Mouse (Mus musculus) limb, embryonic 14.5 days (tissue): ENCODE results near the gene Pik3ca. TPM values are rescaled to one million over a fixed set of nuclear protein-coding genes. Genes with fewer than 3 reads are reported as not detected.
A peak's percentile ranks its signal among the peaks of the same experiment; 100 is the strongest.

Source experiments
- ATAC-seq: fragments of 200-750 bp; cut with Nextera tagmentation; 2 replicates; pipeline ENCODE4 v1.8.0; 2017; ENCODE audit warnings: low read depth, moderate number of reproducible peaks, moderate TSS enrichment; ENCODE audit not compliant: low FRiP score
- DNase-seq: peaks from one replicate; pipeline ENCODE4 v3.0.0-alpha.2; 2015; ENCODE audit warnings: low spot score
- H3K27ac ChIP-seq: fragments of 300-500 bp; sonication (generic); replicated peaks from 2 replicates; pipeline ENCODE4 v1.5.1; 2014; ENCODE audit warnings: low read depth, mild to moderate bottlenecking, low read length, moderate library complexity, mixed read lengths
- H3K27me3 ChIP-seq: fragments of 300-500 bp; sonication (generic); 2 replicates; pipeline ENCODE4 v1.6.1; 2014; ENCODE audit warnings: low read length, mixed read lengths; ENCODE audit not compliant: control insufficient read depth, insufficient read depth
- H3K36me3 ChIP-seq: fragments of 300-500 bp; sonication (generic); 2 replicates; pipeline ENCODE4 v1.6.1; 2014; ENCODE audit warnings: mild to moderate bottlenecking, low read length, moderate library complexity, mixed read lengths; ENCODE audit not compliant: control insufficient read depth, insufficient read depth
- H3K4me1 ChIP-seq: fragments of 300-500 bp; sonication (generic); 2 replicates; pipeline ENCODE4 v1.6.1; 2014; ENCODE audit warnings: antibody characterized with exemption, low read length, mixed read lengths; ENCODE audit not compliant: control insufficient read depth, insufficient read depth
- H3K4me2 ChIP-seq: fragments of 300-500 bp; sonication (generic); replicated peaks from 2 replicates; pipeline ENCODE4 v1.6.1; 2014; ENCODE audit warnings: low read depth, mild to moderate bottlenecking, low read length, moderate library complexity; ENCODE audit not compliant: severe bottlenecking
- H3K4me3 ChIP-seq: fragments of 300-500 bp; sonication (generic); replicated peaks from 2 replicates; pipeline ENCODE4 v1.5.1; 2014; ENCODE audit warnings: low read length
- H3K9ac ChIP-seq: fragments of 300-500 bp; sonication (generic); 2 replicates; pipeline ENCODE4 v1.6.1; 2014; ENCODE audit warnings: mild to moderate bottlenecking, low read depth, low read length, moderate library complexity; ENCODE audit not compliant: severe bottlenecking
- H3K9me3 ChIP-seq: fragments of 300-500 bp; sonication (generic); 2 replicates; pipeline ENCODE4 v1.6.1; 2016; ENCODE audit warnings: low read length; ENCODE audit not compliant: control insufficient read depth
- POLR2A ChIP-seq: fragments of 200-500 bp; IDR thresholded peaks from 2 replicates; pipeline ENCODE4 v1.8.0; 2012; ENCODE audit warnings: inconsistent platforms, mild to moderate bottlenecking, moderate library complexity, borderline replicate concordance; ENCODE audit not compliant: insufficient read depth, insufficient read length; ENCODE audit errors: extremely low read depth
- WGBS: fragments of 180-500 bp; shearing (Covaris S2); extraction: QIAGEN DNeasy Blood & Tissue Kit; methylation state at CpG from one replicate; pipeline ENCODE4 v1.1.7; 2014; 5-methylcytosine and 5-hydroxymethylcytosine counted together
- polyA plus RNA-seq, 2 experiments: library from polyadenylated mRNA; depleted of rRNA in 1 of 2; stranded (reverse) in 1 of 2; unstranded in 1 of 2; fragments of >200 nt; fragmentation: Nextera tagmentation in 1 of 2; extraction: Ambion mirVana in 1 of 2; gene quantifications; 2 replicates each; pipeline versions ENCODE4 v1.2.1 to v1.2.3; 2012 to 2014

Pik3ca gene
- polyA plus RNA-seq, 2 experiments, result 17.0 to 17.1 TPM

DNA sequence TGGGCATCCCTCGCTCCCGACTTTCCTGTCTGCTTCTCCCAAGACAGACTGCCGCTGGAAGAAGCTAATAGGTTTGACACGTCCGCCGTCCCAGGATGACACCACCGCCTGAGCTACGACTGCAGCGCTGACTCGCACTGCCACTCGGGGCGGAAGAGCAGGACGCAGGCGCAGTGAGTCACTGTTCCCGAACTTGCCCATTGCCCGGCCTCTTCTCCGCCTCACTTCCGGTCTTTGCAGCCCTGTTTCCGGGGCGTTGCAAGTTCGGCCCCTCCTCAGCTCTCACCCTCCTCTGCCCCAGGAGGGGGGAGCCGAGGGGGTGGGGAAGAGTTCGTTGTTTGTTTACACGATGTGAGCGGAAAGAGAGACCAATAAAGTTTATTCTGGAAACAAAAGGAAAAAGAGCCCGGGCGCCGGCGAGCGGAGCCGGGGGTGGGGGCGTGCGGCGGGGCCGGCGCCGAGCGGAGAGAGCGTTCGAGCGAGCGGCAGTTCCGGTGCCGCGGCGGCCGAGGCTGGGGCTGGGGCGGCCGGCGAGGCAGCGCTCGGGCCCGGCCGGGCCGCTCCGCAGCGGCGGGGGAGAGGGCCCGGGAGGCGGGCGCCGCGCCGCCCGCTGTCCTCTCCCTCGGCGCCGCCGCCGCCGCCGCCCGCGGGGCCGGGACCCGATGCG lies 544 bp upstream of the Pik3ca start:
- Histone ChIP-seq H3K9ac (peak overlapping the region; percentile 98), H3K27ac (peak overlapping the region; percentile 99), H3K36me3 (no peaks in the 10 kb centered on the region), H3K4me2 (peak overlapping the region; percentile 81), H3K9me3 (no peaks in the 10 kb centered on the region), H3K27me3 (no peaks in the 10 kb centered on the region), H3K4me3 (peak overlapping the region; percentile 92), H3K4me1 (peaks cover 18% of the 10 kb centered on the region)
- ATAC-seq, result peak; percentile 98
- peak; percentile 92; the same call in 1 of the 2 replicates for TF ChIP-seq POLR2A
- WGBS, result 1% methylated on average over 33 of the region's 77 CpGs
- peak; percentile 98 for DNase-seq

DNA sequence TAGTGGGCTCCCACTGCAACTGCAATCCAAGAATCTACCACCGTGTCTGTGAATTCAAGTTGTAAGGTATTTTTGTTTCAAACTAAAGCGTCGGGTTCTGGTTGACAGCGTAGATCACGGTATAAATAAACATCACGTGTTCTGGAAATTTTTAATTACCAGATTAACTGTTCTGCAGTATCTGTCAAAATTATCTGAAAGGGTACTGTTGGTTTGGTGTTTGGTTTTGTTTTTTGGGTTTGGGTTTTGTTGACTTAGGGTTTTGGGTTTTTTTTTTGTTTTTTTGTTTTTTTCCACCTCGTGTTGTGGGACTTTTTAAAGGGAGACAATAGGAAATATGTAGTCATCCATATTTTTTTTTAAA lies 686 bp downstream of the Pik3ca start:
- H3K4me1 ChIP-seq, result peaks cover 19% of the 10 kb centered on the region
- DNase-seq (no peak), ATAC-seq (no peak)
- H3K27me3 ChIP-seq, result no peaks in the 10 kb centered on the region
- H3K9me3 ChIP-seq, result no peaks in the 10 kb centered on the region
- TF ChIP-seq POLR2A, result no peak
- peak overlapping the region; percentile 92 for H3K4me3 ChIP-seq
- no peaks in the 10 kb centered on the region for H3K36me3 ChIP-seq
- H3K4me2 ChIP-seq, result peak overlapping the region; percentile 57
- H3K27ac ChIP-seq, result no peak overlapping the region
- WGBS, result 1% methylated on average over 7 of the region's 7 CpGs
- H3K9ac ChIP-seq, result peak overlapping the region; percentile 98

DNA sequence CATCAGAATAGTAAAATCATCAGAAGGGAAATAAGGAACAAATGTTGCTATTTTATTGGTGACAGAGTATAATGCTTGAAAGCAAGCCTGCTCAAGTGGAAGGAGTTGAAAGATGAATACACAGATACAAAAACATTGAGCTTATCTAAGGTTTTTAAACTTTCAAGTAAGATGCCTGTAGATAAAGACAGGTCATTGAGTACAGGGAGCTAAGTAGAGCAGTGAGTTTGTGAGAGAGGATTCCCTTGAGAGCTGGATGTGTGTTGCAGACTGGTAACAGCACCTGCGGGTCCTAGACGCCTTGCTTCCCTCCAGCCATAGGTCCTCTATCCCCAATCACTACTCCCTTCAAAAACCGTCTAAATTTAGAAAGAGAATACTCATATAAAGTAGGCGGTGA lies 1.2 kb downstream of the Pik3ca start:
- Histone ChIP-seq H3K9ac (no peak overlapping the region), H3K27ac (no peak overlapping the region), H3K36me3 (no peaks in the 10 kb centered on the region), H3K4me1 (peaks cover 23% of the 10 kb centered on the region), H3K27me3 (no peaks in the 10 kb centered on the region), H3K4me2 (peak overlapping the region; percentile 57), H3K4me3 (peak overlapping the region; percentile 92; the same call in 1 of the 2 replicates), H3K9me3 (no peaks in the 10 kb centered on the region)
- DNase-seq (no peak), ATAC-seq (no peak)
- TF ChIP-seq POLR2A, result no peak
- 18% methylated on average over 4 of the region's 4 CpGs for WGBS

DNA sequence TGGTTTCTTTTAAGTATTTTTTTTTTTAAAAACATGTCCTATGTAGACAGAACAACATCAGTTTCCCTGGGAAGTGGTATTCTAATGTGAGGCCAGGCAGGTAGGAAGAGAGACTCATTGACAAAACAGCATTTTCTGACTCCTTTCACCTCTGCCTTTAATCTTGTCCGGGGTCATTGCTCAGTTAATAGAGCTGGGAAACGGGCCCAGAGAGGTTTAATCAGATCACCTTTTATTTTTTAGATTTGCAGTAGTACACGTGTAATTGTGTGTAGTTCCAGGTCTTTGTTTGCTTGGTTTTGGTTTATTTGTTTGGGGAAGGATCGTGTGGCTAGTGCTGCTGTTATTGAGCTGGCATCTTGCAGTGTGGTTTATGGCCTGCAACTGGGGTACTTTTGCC lies 1.9 kb downstream of the Pik3ca start:
- Histone ChIP-seq H3K27ac (no peak overlapping the region), H3K9me3 (no peaks in the 10 kb centered on the region), H3K36me3 (no peaks in the 10 kb centered on the region), H3K27me3 (no peaks in the 10 kb centered on the region), H3K9ac (no peak overlapping the region), H3K4me2 (no peak overlapping the region), H3K4me3 (no peak overlapping the region), H3K4me1 (peaks cover 25% of the 10 kb centered on the region)
- TF ChIP-seq POLR2A, result no peak
- ATAC-seq, result no peak
- WGBS, result 34% methylated on average over 4 of the region's 4 CpGs
- no peak for DNase-seq

DNA sequence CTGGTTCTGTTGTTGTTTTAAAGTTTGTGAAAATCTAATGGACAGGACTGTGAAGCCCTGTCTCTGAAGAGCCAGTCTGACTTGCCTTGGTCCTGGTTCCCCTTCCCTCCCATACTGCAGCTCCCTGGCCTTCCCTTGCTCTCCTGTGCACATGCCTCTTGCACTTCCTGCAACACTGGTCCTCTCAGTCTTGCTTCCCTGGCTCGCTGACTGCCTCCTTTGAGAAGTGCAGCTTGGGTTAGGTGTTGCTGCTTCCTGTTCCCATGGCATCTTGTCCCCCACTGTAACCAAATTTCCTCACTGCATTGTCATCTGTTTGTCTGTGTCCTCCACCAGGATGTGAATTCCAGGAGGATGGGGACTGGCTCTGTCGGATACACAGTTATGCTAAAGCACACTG lies 2.5 kb downstream of the Pik3ca start:
- TF ChIP-seq POLR2A, result no peak
- 38% methylated on average over 2 of the region's 2 CpGs for WGBS
- ATAC-seq (no peak), DNase-seq (no peak)
- H3K27ac ChIP-seq, result no peak overlapping the region
- no peak overlapping the region for H3K9ac ChIP-seq
- H3K4me3 ChIP-seq, result no peak overlapping the region
- H3K4me1 ChIP-seq, result peaks cover 25% of the 10 kb centered on the region
- H3K27me3 ChIP-seq, result no peaks in the 10 kb centered on the region
- H3K36me3 ChIP-seq, result no peaks in the 10 kb centered on the region
- no peaks in the 10 kb centered on the region for H3K9me3 ChIP-seq
- H3K4me2 ChIP-seq, result no peak overlapping the region

DNA sequence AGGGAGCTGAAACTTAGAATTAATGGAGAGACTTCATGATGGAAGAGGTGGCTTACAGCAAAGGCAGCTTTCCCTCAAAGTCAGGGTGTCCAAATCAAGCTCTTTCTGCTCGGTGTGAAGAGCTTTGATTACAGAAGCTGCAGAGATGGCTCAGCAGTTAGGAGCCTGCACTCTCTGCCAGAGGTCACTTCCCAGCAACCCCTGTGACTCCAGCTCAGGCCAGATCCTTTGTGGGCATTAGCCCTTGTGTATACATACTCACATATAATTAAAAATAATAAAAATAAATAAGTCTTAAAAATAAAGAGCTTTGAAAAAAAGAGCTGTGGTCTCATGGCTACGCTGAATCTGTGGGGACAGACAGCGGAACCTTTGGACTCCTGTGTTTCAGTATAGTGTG lies 4.1 kb downstream of the Pik3ca start:
- ATAC-seq (no peak), DNase-seq (no peak)
- 81% methylated on average over 3 of the region's 3 CpGs for whole genome bisulfite sequencing
- peaks cover 25% of the 10 kb centered on the region for H3K4me1 ChIP-seq
- H3K9ac ChIP-seq, result no peak overlapping the region
- H3K4me3 ChIP-seq, result no peak overlapping the region
- H3K27ac ChIP-seq, result no peak overlapping the region
- H3K4me2 ChIP-seq, result no peak overlapping the region
- no peaks in the 10 kb centered on the region for H3K9me3 ChIP-seq
- H3K27me3 ChIP-seq, result no peaks in the 10 kb centered on the region
- no peaks in the 10 kb centered on the region for H3K36me3 ChIP-seq
- no peak for TF ChIP-seq POLR2A
